Mouse (Mus musculus) adrenal gland, adult 18-20 months (tissue): ENCODE data around the gene Fam171b. TPM values are rescaled to one million over a fixed set of nuclear protein-coding genes. Genes with fewer than 3 reads are reported as not detected.

Source experiments
- DNase-seq, 2 experiments: peaks; one replicate each; pipeline ENCODE4 v3.0.0; 2021 to 2022; ENCODE audit warnings: low spot score in 2 of 2
- long read RNA-seq, 2 experiments: library from polyadenylated mRNA; stranded (forward); transcript quantifications; one replicate each; pipeline ENCODE4 v2.0.0; 2021
- total RNA-seq, 2 experiments: library from RNA; stranded (reverse); gene quantifications; 1 replicate in 1 of 2; 2 replicates in 1 of 2; pipeline ENCODE4 v1.2.3; 2021

Fam171b gene
- 1 to 10 TPM; 4.5 to 5.5 TPM for total RNA-seq
- long read RNA-seq, experiment 1, full-length matches to known transcripts: 3 of 3 reads
- long read RNA-seq, experiment 1, partial matches to known transcripts: 0 of 3 reads
- long read RNA-seq, experiment 1, other reads (novel, unspliced or antisense): 0 of 3 reads
- long read RNA-seq, experiment 2, full-length matches to known transcripts: 4 of 5 reads
- long read RNA-seq, experiment 2, partial matches to known transcripts: 0 of 5 reads
- long read RNA-seq, experiment 2, other reads (novel, unspliced or antisense): 1 of 5 reads

DNA sequence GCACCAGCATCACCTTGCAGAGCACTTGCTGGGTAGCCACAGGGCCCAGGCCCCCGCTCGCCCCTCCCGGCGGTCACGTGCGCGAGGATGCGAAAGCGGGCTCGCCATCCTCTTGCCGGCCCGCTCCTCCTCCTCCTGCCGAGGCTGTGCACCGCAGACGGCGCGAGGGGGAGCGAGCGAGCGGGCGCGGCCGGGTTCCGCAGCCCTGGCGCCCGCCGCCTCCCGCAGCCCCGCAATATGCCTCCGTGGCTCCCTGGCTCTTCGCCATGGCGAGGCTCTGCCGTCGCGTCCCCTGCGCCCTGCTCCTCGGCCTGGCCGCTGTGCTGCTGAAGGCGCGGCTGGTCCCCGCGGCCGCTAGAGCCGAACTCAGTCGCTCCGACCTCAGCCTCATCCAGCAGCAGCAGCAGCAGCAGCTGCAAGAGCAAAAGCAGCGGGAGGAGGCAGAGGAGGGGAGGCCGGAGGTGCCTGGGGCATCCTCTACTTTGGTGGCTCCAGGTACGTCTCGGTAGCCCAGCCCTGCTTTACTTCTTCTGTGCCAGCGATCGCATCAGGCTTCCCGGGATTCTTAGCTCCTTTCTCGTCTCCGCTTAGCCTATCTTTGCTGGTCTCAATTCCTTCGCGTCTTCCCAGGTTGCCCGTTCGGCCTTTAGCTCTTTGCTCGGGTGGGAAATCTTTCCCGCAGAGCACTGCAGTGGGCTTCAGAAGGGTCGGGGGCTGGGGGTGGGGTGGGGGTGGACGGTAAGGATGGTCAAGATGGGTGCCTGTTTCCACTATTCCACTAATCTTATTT, at the start of gene Fam171b:
Fam171b (plus strand) TSS at position 154 of the 790 bp plus-strand sequence.
- peak; percentile 53 to 69 for DNase-seq

DNA sequence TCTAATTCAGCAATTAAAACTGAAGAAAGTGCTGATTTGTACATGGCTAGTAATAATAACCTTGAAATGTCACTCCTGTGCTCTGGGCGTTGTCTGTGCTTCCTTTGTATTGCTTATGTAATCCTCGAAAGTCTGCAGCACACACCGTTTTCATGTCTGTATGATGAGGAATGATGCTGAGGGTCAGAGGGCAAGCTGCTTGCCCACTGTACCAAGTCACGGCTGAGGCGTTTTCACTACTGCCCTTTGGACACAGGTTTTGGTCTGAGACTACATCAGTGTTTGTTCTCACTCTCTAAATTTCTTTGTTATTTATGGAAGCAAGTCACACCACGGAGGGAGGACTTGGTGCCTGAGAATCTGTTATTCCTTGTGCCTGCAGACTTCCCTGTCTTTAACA, 46.4 kb upstream of the Fam171b start:
- DNase-seq: no peak

DNA sequence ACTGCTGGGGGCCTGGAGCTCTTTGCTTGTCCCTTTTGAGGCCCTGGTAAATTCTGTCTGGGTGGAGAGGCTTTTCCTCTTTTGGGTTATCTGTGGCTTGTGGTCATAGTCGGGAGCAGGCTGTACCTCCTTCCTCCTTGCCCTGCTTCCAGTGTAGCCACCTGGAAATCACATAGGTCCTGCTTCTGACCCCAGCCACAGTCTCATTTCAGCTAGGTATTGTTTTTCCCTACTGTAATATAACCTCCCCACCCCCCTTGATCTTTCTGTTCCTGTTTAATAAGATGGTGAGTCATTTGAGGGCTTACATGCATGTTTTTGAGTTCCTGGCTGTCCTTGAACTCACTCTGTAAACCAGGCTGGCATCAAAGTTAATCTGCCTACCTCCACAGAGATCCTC, 45.6 kb upstream of the Fam171b start:
- DNase-seq: no peak

DNA sequence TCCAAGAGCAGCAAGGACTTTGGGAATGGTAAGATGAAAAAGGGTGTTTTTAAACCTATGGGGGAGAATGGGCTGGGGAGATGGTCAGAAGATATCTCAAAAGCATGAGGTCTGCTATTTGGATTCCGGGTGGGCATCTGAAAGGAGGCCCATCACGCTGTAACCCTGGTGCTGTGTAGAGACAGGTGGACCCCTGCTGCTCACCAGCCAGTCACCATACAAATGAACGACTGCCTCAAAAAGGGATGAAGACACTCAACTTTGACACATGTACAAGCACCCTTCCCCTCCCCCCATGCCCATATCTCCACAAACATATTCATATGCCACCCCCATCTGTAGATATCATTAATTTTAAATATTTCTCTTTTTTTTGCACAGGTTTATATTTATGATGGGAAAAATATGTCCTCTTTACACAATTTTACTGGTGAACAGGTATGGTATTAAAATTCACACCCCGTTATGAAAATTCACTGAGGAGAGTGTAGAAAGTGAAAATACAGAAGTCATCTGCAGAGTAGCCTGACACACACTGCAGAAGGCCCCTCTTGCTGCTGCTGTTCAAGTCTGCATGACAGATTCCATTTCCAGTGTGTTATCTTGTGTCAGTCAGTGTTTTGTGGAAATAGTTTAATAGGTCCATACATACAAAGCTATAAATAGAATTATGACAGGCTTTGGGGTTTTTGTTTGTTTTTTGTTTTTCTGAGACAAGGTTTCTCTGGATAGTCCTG, 44.0 kb upstream of the Fam171b start:
- no peak for DNase-seq

DNA sequence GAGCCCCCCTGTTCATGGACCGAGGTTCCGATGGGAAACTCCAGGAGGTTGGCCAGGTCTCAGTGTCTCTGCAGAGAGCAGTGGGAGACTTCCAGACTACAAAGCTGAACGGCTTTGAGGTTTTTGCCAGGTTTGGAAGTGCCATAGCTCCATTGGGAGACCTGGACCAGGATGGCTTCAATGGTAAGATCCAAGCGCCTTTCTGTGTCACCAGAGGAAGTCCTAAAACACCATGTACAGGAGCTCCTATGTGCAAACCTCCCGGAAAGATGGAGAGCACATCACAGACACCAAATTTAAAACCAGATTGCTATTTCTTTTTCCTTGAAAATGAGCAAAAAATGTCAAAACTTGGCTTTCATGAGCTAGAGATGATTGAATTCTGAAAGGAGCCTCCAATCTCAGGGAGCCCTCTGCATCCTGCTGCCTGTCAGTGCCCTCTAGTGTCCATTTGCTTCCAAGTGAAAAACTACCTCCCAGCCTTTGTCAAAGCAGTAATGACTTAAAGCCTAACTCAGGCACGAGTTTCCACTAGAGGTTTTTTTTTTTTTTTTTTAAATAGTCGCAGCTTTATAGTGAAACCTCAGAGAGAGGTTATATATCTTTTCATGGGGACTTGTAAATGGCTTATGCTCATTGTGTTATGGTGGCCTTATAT, 41.2 kb upstream of the Fam171b start:
- DNase-seq: peak; percentile 32 to 41

DNA sequence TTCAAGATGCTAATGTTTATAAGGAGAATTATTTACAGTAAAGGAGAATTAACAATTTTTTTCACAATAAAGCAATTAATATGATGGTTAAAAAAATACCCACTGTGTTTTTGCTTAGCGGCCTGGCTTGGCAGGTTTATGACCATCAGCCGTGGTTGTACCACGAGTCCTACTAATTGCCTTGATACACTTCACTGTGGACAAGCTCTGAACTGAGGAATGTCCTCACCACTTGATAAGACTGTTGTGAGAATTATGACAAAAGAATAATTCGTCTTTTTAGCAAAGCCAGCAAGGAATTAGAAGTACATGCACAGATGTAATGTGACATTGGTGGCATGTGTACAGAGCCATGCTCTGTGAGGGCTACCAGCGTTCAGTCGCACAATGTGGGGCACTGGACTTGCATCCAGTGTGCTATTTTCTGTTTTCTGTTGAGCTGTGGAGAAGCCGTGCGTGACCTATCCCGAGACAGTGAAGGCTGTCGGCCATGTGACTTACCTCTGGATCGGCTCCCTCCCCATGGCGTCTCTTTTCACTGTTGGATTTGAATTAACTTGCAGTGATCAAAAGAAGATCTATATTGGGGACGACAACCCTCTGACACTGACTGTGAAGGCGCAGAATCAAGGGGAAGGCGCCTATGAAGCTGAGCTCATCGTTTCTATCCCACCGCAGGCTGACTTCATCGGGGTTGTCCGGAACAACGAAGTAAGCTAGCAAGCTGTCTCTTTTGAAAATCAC, 20.9 kb upstream of the Fam171b start:
- no peak for DNase-seq

DNA sequence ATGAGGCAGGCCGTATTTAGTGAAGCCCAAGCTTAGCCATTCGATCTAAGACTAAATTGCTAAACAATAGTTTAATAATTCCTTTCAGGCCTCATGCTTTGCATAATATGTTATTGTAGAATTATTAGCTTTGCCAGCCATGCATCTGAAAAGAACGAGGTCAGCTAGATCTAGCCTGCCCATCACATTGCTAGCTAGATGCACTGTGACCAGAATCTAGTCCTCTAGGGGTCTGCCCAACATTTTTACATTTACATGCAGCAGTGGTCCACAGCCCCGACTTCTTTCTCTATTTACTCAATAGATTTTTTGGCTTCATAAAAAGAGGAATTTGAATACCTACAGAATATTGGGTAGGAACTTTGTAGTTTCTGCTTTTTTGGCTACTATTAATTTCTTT, 20.3 kb upstream of the Fam171b start:
- no peak for DNase-seq

DNA sequence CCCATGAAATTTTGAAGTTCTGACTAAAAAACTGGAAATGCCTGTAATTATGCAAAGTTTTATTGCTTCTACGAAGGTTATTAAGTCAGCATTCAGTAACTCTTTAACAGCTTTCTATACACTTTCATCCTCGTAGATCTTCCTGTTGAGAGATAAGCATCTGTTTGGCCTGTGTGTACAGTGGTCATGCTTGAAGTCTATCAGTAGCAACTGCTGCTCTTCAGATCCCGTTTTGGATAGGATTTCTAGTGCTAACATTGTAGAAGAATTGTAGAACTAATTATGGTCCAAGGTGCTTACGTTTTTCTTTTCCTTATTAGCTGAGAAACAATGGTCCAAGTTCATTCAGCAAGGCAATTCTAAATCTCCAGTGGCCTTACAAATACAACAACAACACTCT, 16.7 kb upstream of the Fam171b start:
- no peak for DNase-seq

DNA sequence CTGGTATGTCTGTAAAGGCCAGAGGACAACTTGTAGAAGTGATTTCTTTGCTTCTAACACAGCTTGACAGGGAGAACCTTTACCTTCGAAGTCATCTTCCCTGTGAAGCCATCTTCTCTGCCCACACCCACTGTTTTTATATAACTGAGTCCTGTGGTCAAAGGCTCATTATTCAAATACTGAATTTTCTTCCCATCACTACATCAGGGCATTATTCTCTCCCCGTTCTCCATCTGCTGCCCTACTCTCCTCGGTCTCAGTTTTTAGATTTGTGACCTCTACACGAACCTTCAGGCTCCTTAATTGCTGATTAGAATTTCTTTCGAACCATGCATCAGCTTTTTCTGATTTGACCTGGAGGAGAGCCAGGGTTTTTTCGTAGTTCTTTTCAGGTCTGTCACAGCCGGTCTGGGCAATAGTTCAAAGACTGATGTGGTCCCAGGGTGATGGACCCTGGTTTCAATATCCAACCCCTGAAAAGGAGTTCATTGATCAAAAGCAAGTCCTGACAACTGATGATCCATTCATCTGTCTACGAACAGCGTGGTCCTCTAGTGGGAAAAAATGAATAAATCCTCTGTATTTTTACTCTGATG, 14.4 kb upstream of the Fam171b start:
- DNase-seq: no peak

DNA sequence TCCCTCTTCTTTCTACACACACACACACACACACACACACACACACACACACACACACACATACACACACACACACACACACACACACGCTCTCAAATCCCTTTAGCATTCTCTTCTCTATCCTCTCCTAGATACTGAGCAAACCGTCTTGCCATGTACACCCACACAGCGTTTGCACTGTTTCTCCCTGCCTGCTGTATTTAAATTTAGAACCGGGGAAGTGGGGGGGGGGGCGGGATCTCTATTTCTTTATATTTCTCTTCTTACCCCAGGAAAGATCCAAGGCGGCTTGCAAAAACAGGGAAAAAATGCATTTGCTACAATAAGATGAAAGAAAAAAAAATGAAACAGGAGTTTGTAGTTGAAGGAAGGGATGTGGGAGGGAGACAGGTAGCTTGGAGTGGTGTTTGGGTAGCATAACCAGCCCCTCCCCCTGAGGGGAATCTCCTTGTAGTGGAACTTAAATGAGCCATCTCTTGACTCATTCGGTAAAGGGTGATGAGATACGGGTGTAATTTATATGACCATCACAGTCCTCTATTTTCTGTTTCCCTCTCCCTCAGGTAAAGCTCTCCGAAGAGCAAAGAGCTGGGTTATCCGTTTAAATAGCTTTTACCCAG, 947 bp downstream of the Fam171b start:
- DNase-seq: no peak

DNA sequence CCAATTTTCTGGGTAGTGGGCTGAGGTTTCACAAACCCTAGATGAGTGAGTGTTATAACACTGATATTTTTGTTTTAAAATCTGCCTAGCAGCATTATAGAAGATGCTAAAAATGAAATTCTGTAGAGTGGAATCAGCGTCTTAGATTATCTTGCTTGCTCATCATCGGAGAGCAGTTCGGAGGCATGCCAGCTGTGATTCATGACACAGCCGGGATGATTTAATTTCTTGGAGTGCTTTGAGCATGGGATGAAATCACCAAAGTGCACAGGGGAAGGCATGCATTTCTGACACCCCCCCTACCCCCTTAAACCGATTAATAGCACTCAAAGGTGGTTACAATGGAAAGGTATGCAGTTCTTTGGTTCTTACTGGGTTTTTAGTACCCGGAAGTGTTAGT, 1.6 kb downstream of the Fam171b start:
- peak in 1 of 2 experiments; percentile 8 for DNase-seq

DNA sequence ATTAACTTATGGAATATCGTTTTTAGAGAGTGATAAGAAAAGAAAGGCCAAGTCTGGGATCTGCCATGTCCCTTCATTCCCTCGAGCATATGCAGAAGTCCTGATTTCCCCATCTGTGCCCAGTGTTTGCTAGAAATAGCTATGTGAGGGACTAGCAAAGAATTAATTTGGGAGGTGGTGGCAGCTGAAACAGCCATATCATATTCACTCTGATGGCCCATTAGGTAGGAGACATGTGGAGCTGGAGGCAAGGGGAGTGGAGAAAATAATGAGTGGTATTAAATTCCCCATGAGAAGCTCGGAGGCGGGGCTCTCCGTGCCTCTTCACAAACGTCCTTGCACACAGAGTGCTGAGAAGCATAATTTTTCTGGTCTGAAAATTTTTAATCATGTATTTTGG, 3.7 kb downstream of the Fam171b start:
- no peak for DNase-seq

DNA sequence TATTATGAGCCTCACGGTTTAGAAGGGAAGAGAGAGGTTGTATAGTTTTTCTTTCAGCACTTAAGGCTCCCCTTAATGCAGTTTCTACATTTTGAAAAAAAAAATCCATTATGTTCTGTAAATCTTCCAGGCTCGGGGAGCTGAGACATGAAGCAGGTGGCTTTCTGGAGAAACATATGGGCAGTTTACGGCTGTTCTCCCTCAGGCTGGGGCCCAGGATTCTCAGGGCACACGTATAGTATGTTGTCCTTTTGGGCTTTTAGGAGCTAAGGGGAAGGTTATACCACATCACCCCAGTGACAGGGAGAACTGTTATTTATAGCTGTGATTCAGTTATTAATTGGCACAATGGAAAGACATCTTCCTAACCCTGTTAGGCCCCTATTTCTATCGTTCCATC, 12.7 kb downstream of the Fam171b start:
- DNase-seq: no peak

DNA sequence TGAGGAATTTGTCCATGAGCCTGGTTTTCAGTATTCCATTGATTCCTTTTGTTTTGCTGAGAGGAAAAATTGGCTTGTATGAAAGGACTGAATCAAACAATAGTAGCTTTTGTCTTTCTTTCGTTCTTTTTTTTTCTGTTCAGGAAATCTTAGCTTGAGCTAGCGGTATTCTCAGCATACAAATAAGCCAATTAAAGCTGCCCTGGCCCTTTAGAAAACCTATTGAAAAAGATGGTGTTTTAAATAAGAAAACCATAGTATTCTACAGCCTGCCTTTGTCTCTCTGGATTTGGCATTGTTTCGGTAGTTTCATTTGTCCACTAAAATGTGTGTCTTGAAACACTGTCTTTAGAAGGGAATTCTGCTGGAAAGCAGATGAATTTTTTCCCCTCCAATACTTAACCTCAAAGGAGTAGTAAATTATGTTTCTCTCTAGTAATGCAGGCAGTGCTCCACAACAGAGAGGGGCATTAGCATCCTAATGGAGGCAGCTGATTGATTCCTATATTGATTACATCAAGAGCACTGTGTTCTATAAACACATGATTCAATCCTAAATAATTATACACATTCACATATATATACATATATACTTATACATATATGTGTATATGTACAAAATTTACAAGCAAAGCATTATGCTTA, 16.6 kb downstream of the Fam171b start:
- no peak for DNase-seq

DNA sequence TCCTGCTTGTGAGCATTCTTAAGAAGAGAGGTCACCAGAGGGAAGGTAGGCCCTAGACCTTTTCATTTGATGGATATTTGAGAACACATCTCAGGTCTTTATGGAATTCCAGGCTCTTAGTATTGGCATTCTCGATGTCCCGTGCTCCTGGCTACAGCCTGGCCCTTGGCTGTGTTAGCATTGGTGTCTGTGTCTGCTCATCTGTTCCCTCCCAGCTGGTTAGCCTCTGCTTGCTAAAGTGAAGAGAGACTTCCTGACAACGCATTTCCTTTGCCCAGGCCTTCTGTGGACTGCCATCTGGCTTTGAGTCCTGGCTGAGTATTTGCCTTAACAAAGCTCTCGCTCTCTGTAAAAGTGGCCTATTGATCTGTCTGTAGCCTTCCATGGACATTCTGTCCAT, 20.5 kb downstream of the Fam171b start:
- no peak for DNase-seq

DNA sequence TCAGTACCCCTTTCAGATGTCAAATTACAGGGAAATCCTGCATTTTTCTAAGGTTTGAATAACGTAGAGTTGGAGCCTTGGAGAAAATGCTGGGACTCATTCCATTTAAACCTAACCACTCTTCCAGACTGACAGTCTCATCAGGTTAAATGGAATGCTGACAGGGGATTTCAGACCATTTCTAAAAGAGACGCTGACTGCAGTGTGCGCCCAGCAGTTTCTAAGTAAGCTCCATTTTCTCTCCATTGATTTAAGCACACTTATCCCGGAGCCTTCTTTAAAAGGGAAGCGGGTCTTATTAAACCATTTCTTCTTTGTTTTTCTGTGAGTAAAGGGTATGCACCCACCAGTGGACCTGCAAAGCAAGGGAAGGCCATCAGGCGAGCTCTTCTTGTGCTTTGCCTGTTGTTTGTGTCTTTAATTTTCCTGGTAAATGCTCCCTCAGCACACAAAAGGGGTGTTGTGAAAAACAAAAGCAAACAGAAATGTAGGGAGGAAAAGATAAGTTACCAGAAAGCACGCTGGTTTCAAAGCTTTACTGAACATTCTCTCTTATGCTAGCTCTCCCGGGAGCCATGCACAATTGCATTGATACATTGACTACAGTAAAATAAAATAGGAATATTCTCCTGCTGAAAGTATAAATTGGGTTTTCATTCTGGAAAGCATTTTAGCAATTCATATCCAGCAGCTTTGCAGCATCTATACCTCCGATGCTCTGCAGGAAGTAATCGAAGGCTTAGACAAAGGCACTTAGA, 23.1 kb downstream of the Fam171b start:
- no peak for DNase-seq

DNA sequence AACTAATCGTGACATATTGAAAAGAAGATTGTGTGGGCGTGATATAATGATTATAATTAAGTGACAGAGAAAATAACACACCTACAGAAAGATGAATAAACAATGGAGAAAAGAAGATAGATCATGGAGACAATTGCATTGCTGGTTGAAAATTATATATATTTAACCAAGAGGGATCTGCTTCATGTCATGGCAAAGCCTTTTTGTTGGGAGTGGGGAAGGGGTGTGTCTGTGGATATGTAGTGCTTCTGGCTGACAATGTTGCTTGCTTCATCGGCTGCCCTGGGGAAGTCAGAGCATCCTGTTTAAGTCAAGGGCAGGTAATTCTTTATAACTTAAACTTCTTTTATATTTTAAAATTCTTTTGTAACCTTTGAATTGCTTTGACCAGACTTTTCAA, 36.1 kb downstream of the Fam171b start:
- DNase-seq: no peak

DNA sequence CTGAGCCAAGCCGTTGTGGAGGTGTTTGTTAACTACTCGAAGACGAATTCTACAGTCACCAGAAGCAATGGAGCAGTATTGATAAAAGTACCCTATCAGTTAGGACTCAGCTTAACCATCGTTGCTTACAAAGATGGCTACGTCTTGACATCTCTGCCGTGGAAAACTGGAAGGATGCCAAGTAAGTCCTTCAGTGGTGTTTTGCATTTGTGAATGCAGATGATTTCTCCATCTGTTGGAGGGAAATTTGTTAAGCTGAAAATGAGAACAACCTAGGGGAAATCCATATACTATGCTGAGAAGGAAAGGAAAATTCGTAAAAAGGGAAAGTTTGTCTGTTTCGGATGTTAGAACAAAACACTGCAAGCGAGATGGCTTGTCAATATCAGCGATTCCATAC, 41.0 kb downstream of the Fam171b start:
- no peak for DNase-seq

DNA sequence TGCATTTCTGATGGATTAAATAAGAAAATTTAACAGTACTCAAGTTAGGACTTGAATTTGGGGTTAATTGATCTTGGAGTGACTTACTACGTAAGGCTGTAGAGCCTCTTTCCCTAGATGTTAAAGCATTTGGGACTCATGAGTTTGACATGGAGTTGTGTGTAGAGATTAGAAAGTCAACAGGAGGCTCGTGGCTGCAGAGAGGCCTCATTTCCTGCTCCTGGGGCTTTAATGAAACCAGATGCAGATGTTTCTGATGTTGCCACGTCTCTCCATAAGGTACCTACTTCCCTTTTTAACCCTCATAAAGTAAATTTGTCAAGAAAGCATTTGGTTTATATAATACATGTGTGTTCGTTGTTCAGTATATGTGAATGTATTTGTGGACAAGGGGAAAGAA, 43.8 kb downstream of the Fam171b start:
- DNase-seq: no peak
